Mouse (Mus musculus) retina, postnatal 1 day (tissue): ENCODE measurements around the gene Trim27.

Experiments
- DNase-seq: peaks from one replicate; pipeline ENCODE4 v3.0.0-alpha.2; 2012

Trim27 gene

GRCm38 (mm10) chr13:21172241-21173027, 6.8 kb upstream of the Trim27 start:
- DNase-seq: peak; percentile 83

- peak; percentile 80 for DNase-seq
These were observed 6.2 kb upstream of the Trim27 start for GRCm38 (mm10) chr13:21173072-21173471.

GRCm38 (mm10) chr13:21176733-21177132, 2.5 kb upstream of the Trim27 start:
- DNase-seq: no peak

GRCm38 (mm10) chr13:21177657-21178056, 1.6 kb upstream of the Trim27 start:
- DNase-seq: no peak

- DNase-seq: no peak
These were observed 881 bp upstream of the Trim27 start for GRCm38 (mm10) chr13:21178364-21178763.

- peak; percentile 93 for DNase-seq
These were observed 692 bp downstream of the Trim27 start for GRCm38 (mm10) chr13:21179724-21180550.

- peak; percentile 78 for DNase-seq
These were observed 1.6 kb downstream of the Trim27 start for GRCm38 (mm10) chr13:21180551-21181530.

- no peak for DNase-seq
These were observed 2.8 kb downstream of the Trim27 start for GRCm38 (mm10) chr13:21181996-21182395.

GRCm38 (mm10) chr13:21183066-21183465, 3.8 kb downstream of the Trim27 start:
- DNase-seq: no peak

- no peak for DNase-seq
These were observed 4.4 kb downstream of the Trim27 start for GRCm38 (mm10) chr13:21183661-21184060.

- no peak for DNase-seq
These were observed 6.3 kb downstream of the Trim27 start for GRCm38 (mm10) chr13:21185521-21185920.

GRCm38 (mm10) chr13:21195406-21196228, 16.4 kb downstream of the Trim27 start:
- DNase-seq: no peak

- no peak for DNase-seq
These were observed 18.5 kb downstream of the Trim27 start for GRCm38 (mm10) chr13:21197721-21198120.

- DNase-seq: no peak
These were observed 19.1 kb downstream of the Trim27 start for GRCm38 (mm10) chr13:21198313-21198712.

GRCm38 (mm10) chr13:21199046-21200028, 20.1 kb downstream of the Trim27 start:
- no peak for DNase-seq

- peak; percentile 96 for DNase-seq
These were observed 21.1 kb downstream of the Trim27 start for GRCm38 (mm10) chr13:21200043-21200999.

GRCm38 (mm10) chr13:21215275-21215983, 36.2 kb downstream of the Trim27 start:
- DNase-seq: peak; percentile 79

GRCm38 (mm10) chr13:21216781-21217180, 37.5 kb downstream of the Trim27 start:
- no peak for DNase-seq
